Mouse (Mus musculus) brain, embryonic 14.5 days (tissue): Measurements from ENCODE around the gene Gja4.

Experiments used
- CTCF ChIP-seq: fragments of 200-500 bp; IDR thresholded peaks from 2 replicates; pipeline ENCODE4 v1.5.1; 2012; ENCODE audit warnings: inconsistent platforms, mild to moderate bottlenecking, moderate library complexity, borderline replicate concordance; ENCODE audit not compliant: insufficient read depth, insufficient read length; ENCODE audit errors: extremely low read depth
- POLR2A ChIP-seq: fragments of 200-500 bp; IDR thresholded peaks from 2 replicates; pipeline ENCODE4 v1.6.1; 2012; ENCODE audit warnings: mild to moderate bottlenecking, inconsistent platforms, borderline replicate concordance; ENCODE audit not compliant: poor library complexity, insufficient read depth, insufficient read length, severe bottlenecking; ENCODE audit errors: extremely low read depth

- TF ChIP-seq CTCF, result no peak
- TF ChIP-seq POLR2A, result no peak
Observed at GRCm38 (mm10) chr4:127314585-127314984, 746 bp upstream of the Gja4 start.
